ENCODE assay signal across 23 mouse cellular contexts in the genomic region with DNA sequence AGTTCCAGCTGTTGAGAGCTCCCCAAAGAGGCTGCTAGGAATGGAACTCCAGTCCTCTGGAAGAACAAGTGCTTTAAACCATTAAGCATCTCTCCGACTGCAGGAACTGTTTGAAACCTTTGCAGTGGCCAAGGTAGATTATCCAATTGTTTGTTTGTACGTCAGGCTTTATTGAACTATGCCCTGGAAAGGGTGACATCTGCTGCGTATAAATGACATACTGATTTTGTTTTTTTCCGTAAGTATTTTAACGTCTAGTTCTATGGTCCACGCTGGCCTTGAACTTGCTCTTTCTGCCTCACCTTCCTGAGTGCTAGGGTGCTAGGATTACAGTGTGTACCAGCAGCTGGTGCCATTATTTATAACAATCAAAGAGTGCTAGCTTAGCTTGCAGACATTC.
"Had no signal": no experiment of that assay in that cellular context is flagged by ENCODE, and none has a peak within 500 bp of the region (broad histone marks: within the 10 kb centered on the region; RNA-seq: fewer than 3 reads in every experiment).

No protein-coding gene starts in this region.

- H3K27me3 ChIP-seq: limb, embryonic 13.5 days; liver, embryonic 13.5 days; midbrain, embryonic 12.5 days; midbrain, embryonic 15.5 days; neural tube, embryonic 13.5 days had no signal

- H3K4me2 ChIP-seq: limb, embryonic 13.5 days; liver, embryonic 13.5 days; midbrain, embryonic 12.5 days; midbrain, embryonic 15.5 days; neural tube, embryonic 13.5 days had no signal

- H3K9me3 ChIP-seq: limb, embryonic 10.5 days; limb, embryonic 13.5 days; liver, embryonic 13.5 days; midbrain, embryonic 12.5 days; midbrain, embryonic 15.5 days; neural tube, embryonic 13.5 days had no signal

- ATAC-seq: hindbrain, postnatal 0 days; inflammation-experienced regulatory T-cells, adult 6 months; intestine, embryonic 16.5 days; midbrain, embryonic 15.5 days had no signal

- H3K4me3 ChIP-seq: limb, embryonic 10.5 days; limb, embryonic 13.5 days; liver, embryonic 13.5 days; midbrain, embryonic 12.5 days; midbrain, embryonic 15.5 days; myocyte; neural tube, embryonic 13.5 days had no signal

- DNase-seq: kidney, adult 18-20 months; kidney, postnatal 36 days; layer of hippocampus, postnatal 36 days; liver, embryonic 13.5 days; lung, adult 2 months; lung, postnatal 14 days; lung, postnatal 4 days; retina, postnatal 1 day; right cerebral cortex, postnatal 25 days; spleen, adult 18-20 months; thymus, adult 2 months; thymus, postnatal 14 days; thymus, postnatal 4 days had no signal

- H3K27ac ChIP-seq: hindbrain, postnatal 0 days; limb, embryonic 10.5 days; limb, embryonic 13.5 days; midbrain, embryonic 12.5 days; midbrain, embryonic 15.5 days; neural tube, embryonic 13.5 days; stomach, postnatal 0 days had no signal

- H3K9ac ChIP-seq: limb, embryonic 13.5 days; liver, embryonic 13.5 days; midbrain, embryonic 12.5 days; midbrain, embryonic 15.5 days; neural tube, embryonic 13.5 days had no signal

- H3K36me3 ChIP-seq: limb, embryonic 10.5 days; limb, embryonic 13.5 days; liver, embryonic 13.5 days; midbrain, embryonic 12.5 days; midbrain, embryonic 15.5 days; neural tube, embryonic 13.5 days had no signal

- H3K4me1 ChIP-seq: limb, embryonic 10.5 days; limb, embryonic 13.5 days; midbrain, embryonic 12.5 days; midbrain, embryonic 15.5 days had no signal
